Mouse (Mus musculus) megakaryocyte, embryonic 14.5 days (primary cell): ENCODE results near the gene Lsm8.

Source experiments
- FLI1 ChIP-seq: IDR thresholded peaks from 2 replicates; pipeline ENCODE4 v1.6.1; 2012; ENCODE audit warnings: low read length, inconsistent platforms, mixed read lengths
- GATA1 ChIP-seq: IDR thresholded peaks from 3 replicates; pipeline ENCODE4 v1.6.1; 2012; ENCODE audit warnings: mixed read lengths, low read length, inconsistent platforms, borderline replicate concordance

DNA sequence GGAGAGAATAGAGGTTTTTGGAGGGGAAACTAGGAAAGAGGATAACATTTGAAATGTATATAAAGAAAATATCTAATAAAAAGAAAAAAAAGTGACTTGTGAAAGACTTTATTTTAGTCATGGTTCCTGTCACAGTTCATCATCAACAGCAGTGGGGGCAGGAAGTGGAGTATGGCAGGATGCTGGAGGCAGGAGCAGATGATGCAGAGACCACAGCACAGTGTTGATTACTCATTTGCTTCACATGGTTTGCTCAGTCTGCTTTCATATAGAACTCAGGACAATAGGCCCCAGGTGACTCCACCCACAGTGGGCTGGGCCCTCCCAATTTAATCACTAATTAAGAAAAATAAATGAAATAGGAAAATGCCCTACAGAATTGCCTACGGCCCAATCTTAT lies 35.8 kb upstream of the Lsm8 start:
- no peak for TF ChIP-seq GATA1
- TF ChIP-seq FLI1: no peak
